Mouse (Mus musculus) testis, adult 2 months (tissue): ENCODE data around the gene Sstr5.
A peak's percentile ranks its signal among the peaks of the same experiment; 100 is the strongest.

Experiments used
- CTCF ChIP-seq: fragments of 200-500 bp; IDR thresholded peaks from 2 replicates; pipeline ENCODE4 v1.5.1; 2012; ENCODE audit warnings: low read depth, mild to moderate bottlenecking, inconsistent platforms, low read length, moderate library complexity; ENCODE audit not compliant: control insufficient read depth, insufficient read depth, insufficient replicate concordance
- POLR2A ChIP-seq: fragments of 200-500 bp; IDR thresholded peaks from 2 replicates; pipeline ENCODE4 v1.6.1; 2012; ENCODE audit warnings: low read depth, mild to moderate bottlenecking, inconsistent platforms, low read length, moderate library complexity; ENCODE audit not compliant: control insufficient read depth

DNA sequence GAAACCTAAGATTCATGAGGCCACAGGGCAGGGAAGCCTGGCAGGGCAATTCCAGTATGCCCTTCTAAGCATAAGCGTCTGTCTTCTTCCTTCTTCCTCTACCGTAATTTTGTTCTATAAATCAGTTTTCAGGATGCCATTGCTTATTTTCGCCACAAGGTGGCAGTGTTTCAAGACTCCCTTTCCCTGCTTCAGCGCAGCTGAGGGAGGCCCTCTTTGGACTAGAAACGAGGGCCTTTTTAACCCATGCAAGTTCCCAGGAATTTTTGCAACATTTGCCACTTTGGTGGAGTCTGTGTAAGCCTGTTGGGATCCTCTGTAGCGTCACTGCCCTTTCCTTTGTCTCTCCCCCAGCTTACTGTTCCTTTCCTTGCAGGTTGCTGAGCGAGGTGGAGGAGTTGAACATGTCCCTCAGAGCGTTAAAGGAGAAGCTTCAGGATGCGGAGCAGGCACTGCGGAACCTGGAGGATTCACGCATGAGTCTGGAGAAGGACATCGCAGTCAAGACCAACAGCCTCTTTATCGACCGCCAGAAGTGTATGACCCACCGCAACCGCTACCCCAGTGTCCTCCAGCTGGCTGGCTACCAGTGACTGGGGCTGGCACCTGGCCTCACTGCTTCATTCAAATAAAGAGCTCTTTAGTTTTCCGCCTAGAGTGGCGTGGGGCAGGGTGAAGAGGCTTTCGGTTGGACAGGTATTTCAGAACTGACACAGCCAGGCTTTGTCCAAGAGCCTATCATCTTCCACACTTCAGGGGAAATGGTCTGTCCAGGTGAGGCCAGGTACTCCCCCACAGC, 20.9 kb downstream of the Sstr5 start:
- TF ChIP-seq CTCF (peak; percentile 61; the same call in 1 of the 2 replicates), POLR2A (no peak)
